Mouse (Mus musculus): ENCODE measurements around the gene Il13ra2. TPM values are rescaled to one million over a fixed set of nuclear protein-coding genes. Genes with fewer than 3 reads are reported as not detected.

Il13ra2 gene
- polyA plus RNA-seq, 1 experiment from 2014 or later: not detected

Other genes with a start within 250 kb of the Il13ra2 start
- not detected in 2 replicates for gene Vmn1r239-ps, start 24.5 kb upstream of the Il13ra2 start, polyA plus RNA-seq (2014; fragmentation: Nextera tagmentation; extraction: Ambion mirVana)
- gene Lrch2, start 124.9 kb upstream of the Il13ra2 start, polyA plus RNA-seq (2014; fragmentation: Nextera tagmentation; extraction: Ambion mirVana): 10.9 and 11.1 TPM in 2 replicates